Mouse (Mus musculus): Measurements from ENCODE around the gene Zbtb16.

Gene Zbtb16

DNA sequence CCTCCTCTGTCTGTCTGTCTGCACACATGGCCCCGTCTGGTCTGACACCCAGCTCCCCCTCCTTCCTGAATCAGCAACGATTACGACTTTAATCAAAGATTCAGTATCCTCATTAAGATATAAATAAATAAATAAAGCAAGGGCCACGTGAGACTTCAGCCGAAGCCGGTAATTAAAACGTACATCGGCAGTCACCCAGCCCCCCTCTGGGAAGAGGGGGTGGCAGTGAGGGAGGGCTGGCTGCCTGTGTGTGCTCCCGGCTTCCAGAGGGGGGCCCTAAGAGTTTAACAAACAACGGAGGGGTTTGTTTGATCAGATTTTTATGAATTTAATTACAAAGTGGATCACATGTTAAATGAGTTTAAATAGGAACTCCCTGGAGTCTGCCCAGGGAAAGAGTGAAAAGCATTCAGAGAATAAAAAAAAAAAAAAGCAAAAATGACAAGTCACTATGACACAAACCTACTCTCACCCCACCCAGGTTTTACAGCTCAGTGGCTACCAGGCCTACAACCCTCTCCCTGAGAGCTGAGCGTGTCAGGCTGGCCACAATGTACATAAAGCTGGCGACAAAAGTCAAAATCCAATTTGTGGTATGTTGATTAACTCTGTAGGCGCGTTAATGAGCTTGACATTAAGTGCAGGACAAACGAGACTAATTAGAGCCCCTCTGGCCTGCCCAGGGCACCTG is 173.5 kb downstream of the Zbtb16 start:
- DNase-seq, result no peak

DNA sequence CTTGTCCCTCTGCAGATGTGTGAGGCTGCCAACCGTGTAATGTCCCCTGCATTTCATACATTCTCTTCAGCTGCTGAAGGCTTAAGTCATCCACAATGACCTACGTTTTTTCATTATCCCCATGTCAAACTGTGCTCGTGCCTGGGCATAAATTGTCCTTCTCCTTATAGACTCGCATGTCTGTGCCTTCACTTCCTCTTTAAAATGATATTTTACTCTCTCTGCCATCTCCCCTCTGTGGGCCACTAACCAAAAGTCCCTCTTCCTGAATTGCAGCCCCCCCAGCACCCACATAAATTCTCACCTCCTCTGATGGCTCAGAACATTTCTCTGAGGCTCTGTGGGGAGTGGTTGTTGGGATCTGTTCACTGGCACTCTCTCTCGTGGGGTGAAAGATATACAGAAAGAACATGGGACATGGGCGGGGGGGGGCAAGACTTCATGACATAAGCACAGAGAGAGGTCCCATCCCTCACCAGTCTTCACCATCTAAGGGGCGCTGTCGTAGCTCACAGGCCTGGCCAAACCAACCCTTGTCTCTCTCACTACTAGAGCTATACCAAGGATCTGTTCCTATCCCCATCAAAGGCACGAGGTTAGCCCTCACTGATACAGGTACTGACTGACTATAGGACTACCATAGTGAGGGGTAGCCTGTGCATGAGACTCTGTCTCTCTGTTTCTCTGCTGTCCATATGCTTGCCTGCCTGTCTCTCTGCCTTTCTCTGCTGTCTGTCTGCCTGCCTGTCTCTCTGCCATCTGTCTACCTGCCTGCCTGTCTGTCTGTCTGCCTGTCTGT is 174.6 kb downstream of the Zbtb16 start:
- no peak for DNase-seq

DNA sequence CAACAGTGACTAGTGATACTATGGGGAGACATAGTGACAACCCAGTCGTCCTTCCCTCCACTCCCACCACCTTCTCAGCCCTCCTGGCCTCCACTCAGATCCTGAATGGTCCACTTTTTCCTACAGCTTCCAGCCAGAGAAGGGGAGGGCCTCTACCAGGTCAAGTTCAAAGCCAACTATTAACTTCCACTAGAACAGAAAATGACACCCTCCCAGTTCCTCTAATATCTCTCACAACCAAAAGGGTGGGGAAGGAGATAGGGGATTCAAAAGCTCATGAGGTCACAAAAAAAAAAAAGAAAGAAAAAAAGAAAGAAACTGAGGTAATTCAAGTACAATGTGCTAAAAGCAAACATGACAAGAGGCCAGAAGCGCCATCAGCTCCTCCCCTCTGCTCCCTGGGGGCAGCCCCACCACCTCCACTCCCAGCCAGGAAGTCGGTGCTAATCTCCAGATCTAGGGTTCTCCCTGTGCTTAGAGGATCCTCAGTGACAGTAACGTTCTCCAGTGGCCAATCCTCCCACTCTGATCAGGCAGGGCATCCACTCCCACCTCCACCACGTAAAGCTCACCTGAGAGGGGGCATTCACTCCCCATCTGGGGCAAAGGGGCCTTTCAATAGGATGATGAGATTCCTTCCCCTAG is 180.4 kb downstream of the Zbtb16 start:
- DNase-seq, result no peak

DNA sequence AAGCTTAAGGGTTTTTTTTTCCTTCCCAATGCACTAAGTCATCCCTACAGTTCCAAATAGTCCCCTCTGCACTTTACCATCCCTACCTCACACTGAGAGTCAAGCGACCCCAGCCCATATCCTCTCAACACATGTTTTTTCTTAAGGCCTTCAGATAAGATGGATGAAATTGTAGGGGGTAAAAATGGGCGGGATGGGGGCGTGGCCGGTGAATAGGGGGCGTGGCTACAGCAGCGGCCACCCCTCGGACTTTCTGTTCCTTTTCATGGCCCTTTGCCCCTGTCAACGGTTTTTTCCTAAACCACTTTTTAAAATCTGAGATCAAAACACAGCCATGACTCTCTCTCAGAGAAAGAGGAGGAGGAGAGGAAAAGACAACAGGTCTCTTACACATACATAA is 181.3 kb downstream of the Zbtb16 start:
- DNase-seq, result no peak

DNA sequence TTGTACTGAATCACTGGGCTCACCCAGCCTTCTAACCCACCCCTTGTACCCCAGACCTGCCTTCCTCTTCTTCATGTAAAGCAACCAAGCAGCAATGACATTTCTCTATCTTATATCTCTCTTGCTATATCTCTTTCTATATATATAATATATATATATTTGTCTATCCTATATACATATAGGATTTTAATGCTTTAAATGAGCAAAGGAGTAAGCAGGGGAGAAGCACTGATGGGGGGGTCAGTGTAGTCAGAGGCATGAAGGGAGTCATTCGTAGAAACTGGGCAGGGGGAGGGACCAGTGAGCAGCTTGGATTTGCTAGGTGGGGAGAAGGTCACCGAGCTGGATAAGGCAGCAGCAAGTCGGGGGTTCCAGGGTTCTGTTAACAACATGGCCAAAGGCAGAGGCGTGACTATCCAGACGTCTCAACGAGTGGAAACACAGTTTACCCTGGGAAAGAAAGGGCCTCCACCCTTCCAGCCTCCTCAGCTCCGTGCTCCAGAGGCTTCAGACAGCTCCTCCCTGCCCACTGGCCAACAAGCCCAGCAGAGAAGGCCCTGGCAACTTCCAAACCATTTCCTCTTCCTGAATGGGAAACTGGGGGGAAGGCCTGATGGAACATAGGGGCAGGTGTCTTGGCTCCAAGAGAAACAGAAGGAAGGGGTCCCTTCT is 182.5 kb downstream of the Zbtb16 start:
- no peak for DNase-seq

DNA sequence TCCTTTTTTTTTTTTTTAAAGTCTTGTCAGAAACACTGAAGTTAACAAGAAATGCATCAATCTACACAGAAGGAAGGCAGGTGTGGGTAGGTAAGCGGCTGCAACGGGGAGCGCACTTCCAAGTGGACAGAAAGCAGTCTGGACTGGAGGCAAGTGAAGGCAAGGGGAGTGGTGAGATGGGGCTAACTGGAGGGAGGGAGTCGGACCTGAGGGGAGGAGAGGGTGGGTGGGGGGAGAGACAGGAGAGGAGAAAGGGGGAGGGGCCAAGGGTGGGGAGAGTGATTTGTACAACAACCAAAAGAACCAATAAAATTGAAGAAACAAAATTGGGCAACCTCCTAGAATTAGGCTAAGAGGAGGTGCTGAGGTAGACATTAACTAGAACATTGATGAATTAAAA is 184.0 kb downstream of the Zbtb16 start:
- DNase-seq, result no peak

DNA sequence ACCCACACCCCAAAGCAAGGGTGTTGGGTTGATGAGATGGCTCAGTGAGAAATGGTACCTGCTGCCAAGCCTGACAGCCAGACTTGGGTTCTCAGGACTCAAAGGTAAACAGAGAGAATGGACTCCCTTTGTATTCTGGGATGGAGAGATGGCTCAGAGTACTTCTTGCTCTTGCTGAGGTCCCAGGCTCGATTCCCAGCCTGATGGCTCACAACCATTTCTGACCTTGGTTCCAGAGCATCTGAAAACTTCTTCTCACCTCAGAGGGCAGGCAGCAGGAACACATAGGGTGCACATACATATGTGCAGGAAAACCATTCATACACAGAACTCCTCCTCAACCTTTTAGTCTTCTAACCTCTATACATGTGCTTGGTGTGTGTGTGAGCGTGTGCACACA is 185.2 kb downstream of the Zbtb16 start:
- DNase-seq, result no peak

DNA sequence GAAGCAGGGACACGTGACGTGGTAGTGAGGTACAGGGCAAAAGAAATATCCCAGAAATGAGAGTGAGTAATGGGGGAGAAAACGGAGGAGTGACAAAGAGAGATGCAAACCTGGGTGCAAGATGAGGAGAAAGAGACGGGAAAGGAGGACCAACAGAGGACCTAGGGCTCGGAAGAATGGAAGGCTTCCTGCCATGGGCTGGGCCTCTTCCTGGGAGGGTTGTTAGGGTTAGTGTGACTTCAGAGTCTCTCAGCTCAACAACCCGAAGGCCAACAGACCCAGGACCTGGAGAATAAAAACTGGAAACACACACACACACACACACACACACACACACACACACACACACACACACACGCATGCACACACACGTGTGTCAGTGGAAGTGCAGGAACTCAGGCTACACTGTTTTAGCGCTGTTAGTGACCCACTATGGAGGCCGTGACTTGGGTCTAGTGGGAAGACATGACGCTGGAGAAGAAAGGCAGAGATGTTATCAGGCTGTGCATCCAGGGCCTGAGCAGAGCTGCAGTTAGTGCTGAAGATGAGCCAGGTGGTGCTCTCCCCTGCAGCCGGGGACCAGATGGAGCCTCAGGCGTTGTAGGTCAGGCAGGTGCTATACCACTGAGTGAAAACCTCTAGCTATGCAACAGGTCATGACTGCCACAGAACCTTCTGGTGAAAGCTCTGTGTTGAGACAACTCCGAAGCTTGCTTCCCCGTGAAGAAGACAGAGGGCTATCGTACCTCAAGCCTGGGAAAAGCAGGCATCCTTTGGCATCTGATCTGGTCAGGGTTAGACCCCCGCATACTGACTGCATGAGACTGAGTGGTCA is 186.0 kb downstream of the Zbtb16 start:
- peak; percentile 37 for DNase-seq

DNA sequence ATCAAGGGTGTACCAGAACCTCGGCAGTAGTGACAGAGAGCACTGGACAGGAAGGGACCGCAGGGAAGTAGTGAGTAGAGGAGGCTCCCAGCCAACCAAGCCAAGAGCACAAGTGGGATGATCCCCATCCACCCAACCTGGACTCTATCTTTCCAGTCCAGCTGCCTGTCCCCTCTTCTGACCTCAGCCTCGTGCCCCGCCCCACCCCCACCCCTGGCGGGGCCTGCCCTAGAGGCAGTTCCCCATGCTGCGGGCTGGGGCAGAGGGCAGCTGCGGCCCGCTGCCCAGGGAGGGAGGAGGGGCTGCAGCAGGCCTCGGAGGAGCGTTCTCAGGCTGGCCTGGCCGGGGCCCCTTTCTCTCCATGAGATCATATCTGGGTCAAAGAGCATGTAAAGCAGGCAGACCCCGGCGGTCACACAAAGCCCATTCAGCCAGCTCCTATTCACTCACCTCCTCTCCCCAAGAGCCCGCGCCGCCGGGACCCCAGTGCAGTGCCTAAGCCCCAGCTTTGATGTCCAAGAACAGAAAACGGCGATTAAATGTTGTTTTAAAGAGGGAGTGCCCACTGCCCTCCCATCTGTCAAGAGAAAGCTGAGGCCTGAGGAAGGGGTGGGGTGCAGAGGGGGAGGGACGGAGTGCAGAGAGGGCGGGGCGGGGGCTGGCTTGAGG is 186.8 kb downstream of the Zbtb16 start:
- no peak for DNase-seq

DNA sequence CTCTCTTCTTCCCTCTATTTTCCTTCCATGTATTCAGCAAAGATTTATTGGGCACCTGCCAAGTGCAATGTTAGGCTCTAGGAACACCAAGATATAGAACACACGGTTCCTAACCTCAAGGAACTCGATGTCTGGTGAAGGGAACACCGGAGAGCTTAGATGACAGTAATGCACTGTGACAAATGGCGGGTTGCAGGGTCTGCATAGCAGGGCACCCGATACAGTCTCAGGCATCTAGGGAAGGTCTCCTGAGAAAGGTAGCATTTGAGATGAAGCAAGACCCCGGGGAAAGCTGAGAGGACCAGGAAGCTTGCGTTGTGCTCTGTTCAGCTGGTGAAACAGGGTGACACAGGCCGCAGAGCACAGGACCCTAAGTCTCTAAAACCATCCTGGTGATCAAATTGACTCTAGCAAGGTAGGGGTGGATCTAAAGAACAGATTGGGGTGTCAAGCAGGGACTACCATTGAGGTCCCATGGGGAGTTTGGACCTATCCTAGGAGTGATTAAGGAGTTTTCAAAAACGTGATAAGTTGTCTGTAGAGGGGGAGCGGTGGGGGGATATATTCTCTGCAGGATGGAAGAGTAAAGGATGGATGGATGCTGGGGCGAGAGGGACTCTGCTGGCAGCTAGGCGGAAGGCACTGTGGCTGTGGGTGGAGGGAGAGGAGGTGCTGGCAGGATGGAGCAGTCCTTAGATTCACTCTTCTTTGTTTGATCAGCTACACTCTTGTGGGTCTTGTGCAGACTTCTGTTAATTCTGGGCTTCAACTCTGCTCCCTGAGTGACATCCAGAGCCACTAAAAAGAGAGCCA is 187.5 kb downstream of the Zbtb16 start:
- DNase-seq, result no peak

DNA sequence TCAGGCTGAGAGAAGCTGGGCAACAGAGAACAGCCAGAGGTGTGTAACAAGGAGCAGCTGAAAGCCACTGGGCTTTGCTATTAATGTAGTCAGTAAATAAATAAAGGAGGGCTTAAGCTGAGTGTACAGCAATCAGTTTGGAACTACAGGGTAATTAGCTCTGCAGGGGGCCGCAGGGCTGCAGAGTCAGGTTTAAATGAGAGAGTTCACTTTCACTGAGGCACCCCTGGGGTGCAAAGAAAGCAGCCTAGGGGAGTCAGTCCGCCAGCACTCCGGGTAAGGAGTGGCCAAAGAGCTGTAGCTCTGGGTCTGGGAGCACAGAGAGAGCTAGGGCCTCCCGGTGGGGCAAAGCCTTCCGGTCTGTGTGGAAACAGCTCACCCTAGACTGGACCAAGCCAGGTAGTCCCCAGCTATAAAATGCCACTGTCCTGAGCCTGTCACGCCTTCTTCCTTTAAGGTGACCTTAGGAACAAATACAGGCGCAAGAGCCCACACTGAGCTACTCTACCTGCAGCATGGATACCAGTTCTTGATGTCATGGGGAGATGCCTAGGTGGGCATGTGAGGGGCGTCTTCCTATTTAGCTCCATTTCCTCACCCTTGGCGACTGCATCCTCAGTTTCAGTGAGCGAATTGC is 188.3 kb downstream of the Zbtb16 start:
- DNase-seq, result no peak

DNA sequence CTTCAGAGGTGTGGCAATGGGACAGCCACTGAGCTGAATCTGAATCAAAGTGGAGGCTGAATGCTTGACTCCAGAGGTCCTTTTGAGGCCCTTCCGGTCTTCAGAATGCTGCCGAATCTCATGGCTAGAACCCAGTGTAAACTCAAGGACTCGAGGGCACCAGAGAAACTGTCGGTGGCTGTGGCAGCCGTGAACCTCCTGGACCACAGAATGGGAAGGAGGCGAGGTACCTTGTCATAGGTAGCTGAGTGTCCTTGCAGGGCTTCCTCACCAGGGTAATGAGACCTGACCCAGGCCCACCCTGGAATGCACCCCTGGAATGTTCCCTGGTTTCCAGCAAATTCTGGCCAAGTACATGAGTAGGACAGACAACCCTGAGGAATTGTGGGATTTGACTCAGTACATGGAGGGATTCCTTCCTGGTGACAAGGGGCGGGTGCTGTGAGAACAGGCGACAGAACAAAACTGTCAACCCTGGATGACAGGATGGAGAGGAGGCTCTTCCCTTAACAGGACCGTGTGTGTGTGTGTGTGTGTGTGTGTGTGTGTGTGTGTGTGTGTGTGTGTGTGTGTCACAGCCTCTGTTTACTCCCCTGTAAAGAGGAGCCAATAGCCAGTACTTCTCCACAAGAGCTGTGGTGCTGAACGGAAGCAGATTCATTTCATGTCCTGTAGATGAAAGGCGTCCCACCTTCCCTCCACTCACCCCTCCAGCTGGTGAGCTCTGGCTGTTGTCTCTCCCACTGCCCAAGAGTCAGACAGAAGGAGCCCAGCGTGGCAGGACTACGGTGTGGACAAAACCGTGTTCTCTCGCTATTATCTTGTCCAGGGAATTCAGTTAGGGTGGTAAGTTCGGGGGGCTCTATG is 189.0 kb downstream of the Zbtb16 start:
- no peak for DNase-seq

DNA sequence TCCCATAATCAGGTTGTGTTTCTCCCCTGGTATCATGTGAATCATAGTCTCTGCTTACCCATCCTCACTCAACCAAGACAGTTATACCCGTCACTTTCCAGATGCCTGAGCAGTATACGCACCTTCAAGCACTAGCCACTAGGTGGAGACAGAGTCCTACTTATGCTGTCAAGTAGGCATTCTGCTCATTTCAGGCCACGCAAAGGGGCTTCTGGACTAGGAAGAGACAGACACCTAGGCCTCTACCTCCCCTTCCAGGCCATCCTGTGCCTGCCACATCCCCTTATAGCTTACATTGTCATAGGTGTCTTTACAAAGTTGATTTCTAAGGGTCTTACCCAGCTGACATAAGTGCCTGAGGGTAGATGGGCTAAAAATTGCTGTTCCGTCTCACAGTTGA is 189.8 kb downstream of the Zbtb16 start:
- peak; percentile 64 for DNase-seq

DNA sequence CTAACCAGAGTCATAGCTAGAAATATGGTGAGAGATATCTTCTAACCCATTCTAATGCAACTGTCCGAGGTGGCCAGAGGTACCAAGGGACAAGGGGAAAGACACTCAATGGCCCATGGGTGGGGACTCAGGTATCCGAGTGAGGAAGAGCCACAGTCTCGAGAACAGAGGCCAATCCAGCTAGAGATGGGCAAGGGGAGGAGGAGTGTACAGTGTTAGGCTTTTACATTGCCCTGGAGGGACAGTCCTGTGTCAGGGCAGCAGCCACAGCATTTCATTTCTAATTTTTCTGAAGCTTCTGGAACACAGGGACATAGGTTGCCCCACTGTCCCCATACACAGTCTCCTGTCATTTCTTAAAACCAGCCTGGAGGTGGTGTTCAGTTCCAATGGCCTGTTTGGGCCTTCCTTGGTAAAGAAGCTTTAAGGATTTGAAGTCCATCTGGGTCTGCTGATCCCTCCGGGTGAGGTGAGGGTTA is 190.3 kb downstream of the Zbtb16 start:
- DNase-seq, result no peak

DNA sequence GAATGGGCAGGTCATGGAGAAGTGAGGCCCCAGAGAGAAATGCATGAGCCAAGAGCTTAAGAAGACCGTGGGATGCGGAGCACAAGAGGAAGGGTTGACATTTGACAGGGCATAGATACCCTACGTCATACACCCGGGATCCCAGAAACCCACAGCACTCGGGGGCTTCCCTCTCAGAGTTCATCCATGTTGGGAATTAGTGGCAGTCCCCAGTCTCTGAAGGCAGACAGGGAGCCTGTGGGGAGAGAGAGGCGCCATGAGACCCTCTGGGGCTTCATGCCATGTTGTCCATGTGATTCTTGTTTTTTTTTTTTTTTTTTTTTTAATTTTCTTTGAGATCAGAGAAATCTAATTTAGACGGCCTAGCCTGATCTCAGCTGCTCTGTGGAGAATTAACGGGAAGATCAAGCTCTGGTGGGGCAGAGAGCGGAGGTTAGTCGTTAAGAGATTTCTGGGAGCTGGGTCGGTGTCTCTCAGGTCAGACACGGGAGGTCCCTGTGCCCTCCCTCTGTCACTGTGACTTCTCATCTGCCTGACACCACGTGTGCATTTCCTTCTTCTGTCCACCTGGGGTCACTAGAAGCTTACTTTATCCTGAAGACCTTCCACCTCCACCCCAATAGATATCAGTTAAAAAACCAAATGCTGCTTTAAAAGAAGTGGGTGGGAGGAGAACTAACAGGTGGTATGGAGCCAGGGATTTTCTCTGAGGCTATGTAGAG is 190.9 kb downstream of the Zbtb16 start:
- no peak for DNase-seq

DNA sequence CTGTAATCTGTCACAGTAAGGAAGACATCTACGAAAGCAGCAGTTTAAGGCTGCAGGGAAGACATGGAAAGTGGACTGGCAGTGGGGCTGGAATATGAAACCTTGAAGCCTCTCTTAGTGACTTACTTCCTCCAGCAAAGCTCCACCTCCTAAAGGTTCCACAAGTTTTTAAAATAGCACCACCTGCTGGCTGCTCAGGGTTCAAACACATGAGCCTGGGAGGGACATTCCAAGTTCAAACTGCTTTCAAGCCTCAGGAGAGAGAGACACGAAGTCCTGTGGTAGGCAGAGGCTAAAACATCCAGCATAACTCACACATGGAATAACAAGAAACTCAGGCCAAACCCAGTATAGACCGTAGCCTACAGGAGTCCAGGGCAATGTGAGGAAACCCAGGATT is 191.6 kb downstream of the Zbtb16 start:
- no peak for DNase-seq

DNA sequence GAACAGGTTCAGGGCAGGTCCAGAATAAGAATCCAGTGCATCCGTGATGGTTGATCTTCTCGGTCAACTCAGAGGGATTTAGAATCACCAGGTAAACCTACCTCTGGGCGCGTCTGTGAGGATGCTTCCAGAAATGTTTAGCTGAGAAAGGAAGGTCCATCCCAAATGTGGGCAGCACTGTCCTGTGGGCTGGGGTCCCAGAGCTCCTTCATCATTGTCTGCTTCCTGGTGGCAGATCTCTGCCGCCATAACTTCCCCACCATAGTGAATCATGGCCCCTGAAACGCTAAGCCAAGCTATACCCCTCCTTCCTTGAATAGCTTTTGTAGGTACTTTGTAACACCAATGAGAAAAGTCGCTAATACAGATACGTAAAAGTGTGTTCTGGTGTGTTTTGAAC is 194.4 kb downstream of the Zbtb16 start:
- DNase-seq, result no peak

DNA sequence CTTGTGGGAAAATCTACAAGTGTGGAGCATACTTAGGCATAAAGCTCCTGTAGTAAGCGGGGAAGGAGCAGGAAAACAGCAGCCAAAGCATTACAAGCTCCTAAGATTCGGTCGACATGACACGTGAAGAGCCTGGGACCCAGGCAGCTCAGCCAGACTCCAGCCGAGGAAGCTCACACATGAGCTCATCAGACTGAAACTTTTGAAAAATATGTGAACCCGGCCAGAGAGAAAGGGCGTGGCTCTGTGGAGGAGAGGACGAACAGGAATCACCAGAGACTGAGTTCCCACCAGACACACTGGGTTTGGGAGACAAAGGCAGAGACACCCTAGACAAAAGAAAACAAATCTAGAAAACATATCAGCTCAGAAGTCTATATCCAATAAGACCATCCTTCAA is 195.1 kb downstream of the Zbtb16 start:
- DNase-seq, result no peak

Data from cerebellum, adult 8-10 months (tissue).